Mouse (Mus musculus) sigmoid colon, adult 10 weeks (tissue): ENCODE measurements around the gene Olfr102. TPM values are rescaled to one million over a fixed set of nuclear protein-coding genes. Genes with fewer than 3 reads are reported as not detected.

Source experiments
- polyA plus RNA-seq: library from polyadenylated mRNA; stranded (reverse); fragments of 350-450 nt; fragmentation: Illumina TruSeq; extraction: RNeasy Lipid Tissue Mini Kit (QIAGEN cat#74804); gene quantifications from one replicate; pipeline ENCODE4 v1.2.3, GENCODE M21; 2014; ENCODE audit warnings: low read depth, low replicate concordance

Olfr102 gene
- polyA plus RNA-seq, result not detected

GRCm38 (mm10) chr17:37316954-37317353 lies at the start of gene Olfr102:
TSS of gene Olfr102 (minus strand) at chr17:37317054.

GRCm38 (mm10) chr17:37359282-37359681 lies 42.4 kb upstream of the Olfr102 start, which contains the start of gene Olfr104-ps:
TSS of gene Olfr104-ps (plus strand) at chr17:37359582.

GRCm38 (mm10) chr17:37339598-37339997 lies 22.7 kb upstream of the Olfr102 start, which contains the start of gene Olfr103:
TSS of gene Olfr103 (minus strand) at chr17:37339698.

GRCm38 (mm10) chr17:37304213-37304612 lies 12.6 kb downstream of the Olfr102 start, which contains the start of gene Olfr101:
TSS of gene Olfr101 (minus strand) at chr17:37304313.

GRCm38 (mm10) chr17:37283360-37283759 lies 33.5 kb downstream of the Olfr102 start, which contains the start of gene Olfr99:
TSS of gene Olfr99 (minus strand) at chr17:37283460.

GRCm38 (mm10) chr17:37270058-37270701 lies 46.7 kb downstream of the Olfr102 start, which contains the start of gene H2-M3:
TSS of gene H2-M3 (plus strand) at chr17:37270220.

GRCm38 (mm10) chr17:37263626-37264025 lies 53.2 kb downstream of the Olfr102 start, which contains the start of gene Olfr98:
TSS of gene Olfr98 (minus strand) at chr17:37263749.

Other genes starting within 250 kb of the Olfr102 start
- not detected for gene Olfr90, start 228.6 kb downstream of the Olfr102 start, polyA plus RNA-seq
- not detected for gene Olfr91, start 218.8 kb downstream of the Olfr102 start, polyA plus RNA-seq
- gene Olfr92, start 197.0 kb downstream of the Olfr102 start, polyA plus RNA-seq, result not detected
- gene Olfr93, start 155.6 kb downstream of the Olfr102 start, polyA plus RNA-seq, result not detected
- 12.9 TPM for gene Ubd, start 123.2 kb downstream of the Olfr102 start, polyA plus RNA-seq
- gene Olfr94, start 116.1 kb downstream of the Olfr102 start, polyA plus RNA-seq, result not detected
- not detected for gene Olfr95, start 103.9 kb downstream of the Olfr102 start, polyA plus RNA-seq
- not detected for gene Olfr96, start 96.9 kb downstream of the Olfr102 start, polyA plus RNA-seq
- gene Olfr97, start 79.7 kb downstream of the Olfr102 start, polyA plus RNA-seq, result not detected
- gene Olfr98, start 53.3 kb downstream of the Olfr102 start, polyA plus RNA-seq, result not detected
- 3.1 TPM for gene H2-M3, start 46.8 kb downstream of the Olfr102 start, polyA plus RNA-seq
- not detected for gene Olfr99, start 33.6 kb downstream of the Olfr102 start, polyA plus RNA-seq
- not detected for gene Olfr101, start 12.7 kb downstream of the Olfr102 start, polyA plus RNA-seq
- not detected for gene Olfr103, start 22.6 kb upstream of the Olfr102 start, polyA plus RNA-seq
- gene Olfr104-ps, start 42.5 kb upstream of the Olfr102 start, polyA plus RNA-seq, result not detected
- gene Olfr105-ps, start 62.0 kb upstream of the Olfr102 start, polyA plus RNA-seq, result not detected
- not detected for gene Olfr106-ps, start 73.3 kb upstream of the Olfr102 start, polyA plus RNA-seq
- gene Olfr107, start 82.2 kb upstream of the Olfr102 start, polyA plus RNA-seq, result not detected
- not detected for gene Olfr108, start 128.4 kb upstream of the Olfr102 start, polyA plus RNA-seq
- not detected for gene Olfr109, start 141.9 kb upstream of the Olfr102 start, polyA plus RNA-seq
- gene H2-M2, start 166.5 kb upstream of the Olfr102 start, polyA plus RNA-seq, result 3.1 TPM
- gene Olfr110, start 175.4 kb upstream of the Olfr102 start, polyA plus RNA-seq, result not detected
- gene Olfr111, start 191.0 kb upstream of the Olfr102 start, polyA plus RNA-seq, result 0.44 TPM